ENCODE assay signal across 26 mouse cellular contexts in the genomic region with DNA sequence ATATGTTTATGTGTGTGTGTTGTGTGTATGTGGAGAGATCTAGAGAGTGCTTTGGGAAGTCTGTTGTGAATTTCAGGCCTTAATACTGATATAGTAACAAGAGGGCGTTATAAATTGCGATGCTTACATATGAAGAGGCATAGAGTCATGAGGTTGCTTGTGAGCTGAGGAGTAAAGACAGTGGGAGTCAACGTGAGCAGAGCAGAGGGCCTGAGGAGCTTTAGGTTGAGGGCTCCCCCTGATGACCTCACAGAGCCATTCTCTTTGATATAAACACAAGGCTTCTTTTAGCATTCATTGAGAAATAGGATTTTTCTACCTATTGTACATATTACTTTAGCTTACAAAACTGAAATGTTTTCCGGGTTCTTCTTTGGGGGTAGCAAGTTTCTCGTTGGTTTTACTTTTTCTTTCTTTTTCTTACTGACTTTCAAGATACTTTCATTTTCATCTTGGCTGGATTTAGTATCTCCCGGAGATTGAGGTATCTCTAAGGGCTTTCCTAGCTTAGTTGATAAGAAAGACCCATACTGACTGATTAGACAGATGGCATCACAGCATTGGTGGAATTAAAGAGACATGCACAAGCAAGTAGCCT. TPM values are rescaled to one million over a fixed set of nuclear protein-coding genes. Genes with fewer than 3 reads are reported as not detected.
DNase-seq lines count a peak whose midpoint lies in the region; ATAC-seq and TF ChIP-seq lines count a peak whose summit lies in the region.
"Had no signal": no experiment of that assay in that cellular context is flagged by ENCODE, and none has a peak within 500 bp of the region (broad histone marks: within the 10 kb centered on the region; RNA-seq: fewer than 3 reads in every experiment).

No protein-coding gene starts in this region.

- TF ChIP-seq POLR2A in liver, adult 2 months (IDR thresholded peaks at IDR 0.05; ENCODE audit: extremely low read depth, insufficient read depth, low read length) = no peak

- 78% methylated on average over 6 of the region's 6 CpGs for WGBS in liver, adult 2 months
- WGBS in liver, embryonic 11.5 days = 79% methylated on average over 6 of the region's 6 CpGs
- 49% methylated on average over 6 of the region's 6 CpGs for WGBS in macrophage (ENCODE audit: missing documents)

- H3K27me3 ChIP-seq in liver, adult 2 months (ENCODE audit: control insufficient read depth, insufficient read depth, low read length) = no peaks in the 10 kb centered on the region
- H3K27me3 ChIP-seq in liver, embryonic 11.5 days (replicated peaks; ENCODE audit: control insufficient read depth, insufficient read depth, low read length) = no peaks in the 10 kb centered on the region
- H3K27me3 ChIP-seq: embryonic facial prominence, embryonic 12.5 days; forebrain, embryonic 12.5 days; heart, embryonic 13.5 days; hindbrain, embryonic 15.5 days had no signal

- no peak overlapping the region for H3K4me3 ChIP-seq in liver, adult 2 months (ENCODE audit: insufficient read depth, low read depth, low read length)
- no peak overlapping the region for H3K4me3 ChIP-seq in liver, embryonic 11.5 days (ENCODE audit: low read depth, low read length)
- H3K4me3 ChIP-seq in macrophage (ENCODE audit: inconsistent target) = peak overlapping the region; percentile 29
- H3K4me3 ChIP-seq: embryonic facial prominence, embryonic 12.5 days; forebrain, embryonic 12.5 days; heart, embryonic 13.5 days; hindbrain, embryonic 15.5 days had no signal

- no peak overlapping the region for H3K4me2 ChIP-seq in liver, embryonic 11.5 days
- H3K4me2 ChIP-seq: embryonic facial prominence, embryonic 12.5 days; forebrain, embryonic 12.5 days; heart, embryonic 13.5 days; hindbrain, embryonic 15.5 days had no signal

- no peaks in the 10 kb centered on the region for H3K36me3 ChIP-seq in liver, adult 2 months (ENCODE audit: control insufficient read depth, insufficient read depth, low read length)
- H3K36me3 ChIP-seq in liver, embryonic 11.5 days (ENCODE audit: control insufficient read depth, insufficient read depth, low read length) = no peaks in the 10 kb centered on the region
- H3K36me3 ChIP-seq in macrophage (ENCODE audit: inconsistent target) = 0 out of 2 replicates have a peak, but pooled peaks cover 4% of the 10 kb centered on the region
- H3K36me3 ChIP-seq: embryonic facial prominence, embryonic 12.5 days; forebrain, embryonic 12.5 days; heart, embryonic 13.5 days; hindbrain, embryonic 15.5 days had no signal

- no peak overlapping the region for H3K9ac ChIP-seq in liver, adult 2 months (ENCODE audit: low read depth, low read length)
- no peak overlapping the region for H3K9ac ChIP-seq in liver, embryonic 11.5 days (ENCODE audit: low read depth, low read length)
- H3K9ac ChIP-seq: embryonic facial prominence, embryonic 12.5 days; forebrain, embryonic 12.5 days; forebrain, postnatal 0 days; heart, embryonic 13.5 days; hindbrain, embryonic 15.5 days had no signal

- H3K27ac ChIP-seq in liver, adult 2 months (replicated peaks; ENCODE audit: insufficient read depth, low read depth, low read length) = no peak overlapping the region
- H3K27ac ChIP-seq in liver, embryonic 11.5 days (ENCODE audit: low read depth, low read length) = no peak overlapping the region
- peak overlapping the region; percentile 77 for H3K27ac ChIP-seq in macrophage
- H3K27ac ChIP-seq: embryonic facial prominence, embryonic 12.5 days; forebrain, embryonic 12.5 days; heart, embryonic 13.5 days; hindbrain, embryonic 15.5 days had no signal

- peak; percentile 1 for DNase-seq in liver, adult 2 months (ENCODE audit: extremely low read depth, low read depth, low spot score)
- DNase-seq in liver, embryonic 11.5 days (ENCODE audit: low spot score) = no peak
- no peak for DNase-seq in ovary, postnatal 10 days (ENCODE audit: low spot score)
- DNase-seq in lung, postnatal 25 days (ENCODE audit: low spot score) = no peak
- no peak for DNase-seq in gastrocnemius, adult 8-10 months (ENCODE audit: low spot score in 2 of 2)
- DNase-seq: adrenal gland, postnatal 10 days; cerebellum, adult 11-12 months; cerebellum, adult 9-10 months; cerebellum, postnatal 25 days; forebrain, postnatal 0 days; gastrocnemius, postnatal 25 days; heart, postnatal 36 days; kidney, adult 11 months had no signal

- no peak for TF ChIP-seq CTCF in liver, adult 2 months (IDR thresholded peaks at IDR 0.05; ENCODE audit: low read depth, low read length)

- no peaks in the 10 kb centered on the region for H3K79me2 ChIP-seq in liver, adult 2 months (ENCODE audit: control insufficient read depth, insufficient read depth, low read length)
- H3K79me2 ChIP-seq in macrophage (ENCODE audit: inconsistent target) = peaks cover 57% of the 10 kb centered on the region

- no peaks in the 10 kb centered on the region for H3K4me1 ChIP-seq in liver, adult 2 months (ENCODE audit: control insufficient read depth, insufficient read depth, low read length)
- H3K4me1 ChIP-seq in liver, embryonic 11.5 days (replicated peaks; ENCODE audit: control insufficient read depth, insufficient read depth, low read length) = no peaks in the 10 kb centered on the region
- H3K4me1 ChIP-seq: embryonic facial prominence, embryonic 12.5 days; forebrain, embryonic 12.5 days; heart, embryonic 13.5 days; hindbrain, embryonic 15.5 days had no signal

- ATAC-seq in liver, embryonic 11.5 days (replicated peaks; ENCODE audit: low FRiP score) = no peak
- ATAC-seq in activated CD4-positive, CD25-positive, alpha-beta regulatory T cell, adult 4 months = peak; percentile 62
- ATAC-seq: forebrain, postnatal 0 days had no signal

- H3K9me3 ChIP-seq in liver, embryonic 11.5 days (ENCODE audit: control insufficient read depth, low read length) = no peaks in the 10 kb centered on the region
- H3K9me3 ChIP-seq: embryonic facial prominence, embryonic 12.5 days; forebrain, embryonic 12.5 days; heart, embryonic 13.5 days; hindbrain, embryonic 15.5 days had no signal

RNA-seq across cellular contexts. Expression of gene Cd200r4, which starts 1.0 kb away (rescaled TPM):
- 0.37 and 0.74 TPM in 2 replicates for total RNA-seq in liver, adult 2 months (2014; rRNA removed)
- 0.06 and 0.11 TPM in 2 replicates for polyA plus RNA-seq in liver, adult 2 months (2012; rRNA removed)
- polyA plus RNA-seq in liver, embryonic 11.5 days (2014; fragmentation: Nextera tagmentation; extraction: Ambion mirVana) = 0.17 and 0.51 TPM in 2 replicates
- polyA plus RNA-seq in activated CD4-positive, CD25-positive, alpha-beta regulatory T cell, adult 4 months (2017; shearing (Covaris generic)) = 1 to 10 TPM; 4.5 to 5.4 TPM
- total RNA-seq in macrophage (2018; cell fraction: chromatin; rRNA removed) = 10 to 100 TPM in 24 of 26 experiments, 1 to 10 TPM in 2; 2.8 to 45.4 (median 29.6) TPM
- total RNA-seq in macrophage (2018; cell fraction: cytosol; rRNA removed) = 100 to 1,000 TPM in 5 of 26 experiments, 10 to 100 TPM in 21; 44.1 to 143 (median 74.1) TPM
- 100 to 1,000 TPM in 2 of 26 experiments, 10 to 100 TPM in 24; 21.2 to 110 (median 60.3) TPM for total RNA-seq in macrophage (2018; cell fraction: nucleus; rRNA removed)
- 36.9 to 105 TPM (median 66.6 TPM) in 3 replicates for polyA plus RNA-seq in macrophage (2018)
- not detected for total RNA-seq in gastrocnemius, adult 8-10 months (2022)
- total RNA-seq: adrenal gland, postnatal 4 days; forebrain, postnatal 0 days; gastrocnemius, adult 18-20 months; gastrocnemius, postnatal 25 days; heart, postnatal 36 days had no signal
- polyA plus RNA-seq: embryonic facial prominence, embryonic 12.5 days; heart, embryonic 13.5 days; heart, postnatal 0 days; hindbrain, embryonic 11.5 days; hindbrain, embryonic 15.5 days had no signal

RNA-seq across cellular contexts. Expression of gene Cd200r1, which starts 47.0 kb away (rescaled TPM):
- total RNA-seq in liver, adult 2 months (2014; rRNA removed) = 1.3 and 1.8 TPM in 2 replicates
- polyA plus RNA-seq in liver, adult 2 months (2012; rRNA removed) = 0.29 and 0.31 TPM in 2 replicates
- 5.9 and 6.1 TPM in 2 replicates for polyA plus RNA-seq in liver, embryonic 11.5 days (2014; fragmentation: Nextera tagmentation; extraction: Ambion mirVana)
- 10 to 100 TPM; 39.1 to 40.4 TPM for polyA plus RNA-seq in activated CD4-positive, CD25-positive, alpha-beta regulatory T cell, adult 4 months (2017; shearing (Covaris generic))
- total RNA-seq in macrophage (2018; cell fraction: chromatin; rRNA removed) = 100 to 1,000 TPM in 9 of 26 experiments, 10 to 100 TPM in 16, 1 to 10 TPM in 1; 6.9 to 227 (median 68.2) TPM
- 100 to 1,000 TPM in 13 of 26 experiments, 10 to 100 TPM in 13; 44.5 to 152 (median 99.2) TPM for total RNA-seq in macrophage (2018; cell fraction: cytosol; rRNA removed)
- total RNA-seq in macrophage (2018; cell fraction: nucleus; rRNA removed) = 100 to 1,000 TPM in 14 of 26 experiments, 10 to 100 TPM in 12; 42.7 to 338 (median 106) TPM
- 131 to 179 TPM (median 136 TPM) in 3 replicates for polyA plus RNA-seq in macrophage (2018)
- under 1 TPM in 1 of 4 experiments, not detected in 3; 0.16 TPM for total RNA-seq in gastrocnemius, adult 8-10 months (2022)

RNA-seq across cellular contexts. Expression of gene Cd200r2, which starts 54.3 kb away (rescaled TPM):
- 0.09 TPM in 1 of 2 replicates, not detected in the other for total RNA-seq in liver, adult 2 months (2014; rRNA removed)
- polyA plus RNA-seq in liver, adult 2 months (2012; rRNA removed) = not detected in 2 replicates
- polyA plus RNA-seq in liver, embryonic 11.5 days (2014; fragmentation: Nextera tagmentation; extraction: Ambion mirVana) = not detected in 2 replicates
- polyA plus RNA-seq in activated CD4-positive, CD25-positive, alpha-beta regulatory T cell, adult 4 months (2017; shearing (Covaris generic)) = not detected
- under 1 TPM in 1 of 26 experiments, not detected in 25; 0.32 TPM for total RNA-seq in macrophage (2018; cell fraction: chromatin; rRNA removed)
- total RNA-seq in macrophage (2018; cell fraction: cytosol; rRNA removed) = under 1 TPM in 25 of 26 experiments, not detected in 1; 0.09 to 0.62 (median 0.25) TPM
- total RNA-seq in macrophage (2018; cell fraction: nucleus; rRNA removed) = under 1 TPM in 12 of 26 experiments, not detected in 14; 0.24 to 0.58 (median 0.45) TPM
- polyA plus RNA-seq in macrophage (2018) = 0.19 to 0.33 TPM in 2 of 3 replicates, not detected in the other
- not detected for total RNA-seq in gastrocnemius, adult 8-10 months (2022)
- total RNA-seq: adrenal gland, postnatal 10 days; adrenal gland, postnatal 4 days; forebrain, postnatal 0 days; gastrocnemius, adult 18-20 months; gastrocnemius, postnatal 25 days; granulocyte monocyte progenitor cell, adult 5-6 weeks; heart, postnatal 36 days had no signal
- polyA plus RNA-seq: cortical plate, adult 2 months; embryonic facial prominence, embryonic 12.5 days; forebrain, embryonic 12.5 days; forebrain, postnatal 0 days; heart, postnatal 0 days; hindbrain, embryonic 11.5 days; hindbrain, embryonic 15.5 days; intestine, embryonic 14.5 days had no signal
